Mouse (Mus musculus) kidney, postnatal 0 days (tissue): ENCODE results near the gene Tedc1. TPM values are rescaled to one million over a fixed set of nuclear protein-coding genes. Genes with fewer than 3 reads are reported as not detected.

ENCODE experiments used
- ATAC-seq: fragments of 200-750 bp; cut with Nextera tagmentation; replicated peaks from 2 replicates; pipeline ENCODE4 v1.8.0; 2017; ENCODE audit warnings: low read depth, moderate number of reproducible peaks, moderate TSS enrichment, moderate library complexity; ENCODE audit not compliant: low FRiP score
- DNase-seq: peaks from one replicate; pipeline ENCODE4 v3.0.0-alpha.2; 2016; ENCODE audit warnings: low spot score
- H3K27ac ChIP-seq: fragments of 300-500 bp; sonication (generic); 2 replicates; pipeline ENCODE4 v1.5.1; 2014; ENCODE audit warnings: mild to moderate bottlenecking
- H3K27me3 ChIP-seq: fragments of 300-500 bp; sonication (generic); 2 replicates; pipeline ENCODE4 v1.6.1; 2014; ENCODE audit warnings: low read length, mixed read lengths; ENCODE audit not compliant: insufficient read depth
- H3K36me3 ChIP-seq: fragments of 300-500 bp; sonication (generic); 2 replicates; pipeline ENCODE4 v1.6.1; 2014; ENCODE audit warnings: low read length, mixed read lengths; ENCODE audit not compliant: insufficient read depth
- H3K4me1 ChIP-seq: fragments of 300-500 bp; sonication (generic); replicated peaks from 2 replicates; pipeline ENCODE4 v1.6.1; 2014; ENCODE audit warnings: antibody characterized with exemption, low read length, mixed read lengths; ENCODE audit not compliant: insufficient read depth
- H3K4me2 ChIP-seq: fragments of 300-500 bp; sonication (generic); 2 replicates; pipeline ENCODE4 v1.6.1; 2014; ENCODE audit warnings: mild to moderate bottlenecking, low read length, moderate library complexity, mixed read lengths
- H3K4me3 ChIP-seq: fragments of 300-500 bp; sonication (generic); replicated peaks from 2 replicates; pipeline ENCODE4 v1.5.1; 2014; ENCODE audit warnings: low read depth, low read length
- H3K9ac ChIP-seq: fragments of 300-500 bp; sonication (generic); 2 replicates; pipeline ENCODE4 v1.6.1; 2014; ENCODE audit warnings: low read depth, low read length
- H3K9me3 ChIP-seq: fragments of 300-500 bp; sonication (generic); replicated peaks from 2 replicates; pipeline ENCODE4 v1.6.1; 2016; ENCODE audit warnings: low read length, inconsistent platforms, mixed read lengths
- CTCF ChIP-seq: IDR thresholded peaks from 2 replicates; pipeline ENCODE4 v1.5.1; 2016; ENCODE audit warnings: antibody characterized with exemption, low read depth, mild to moderate bottlenecking, moderate library complexity
- WGBS: fragments of 180-500 bp; shearing (Covaris S2); extraction: QIAGEN DNeasy Blood & Tissue Kit; methylation state at CpG from one replicate; pipeline ENCODE4 v1.1.7; 2014; 5-methylcytosine and 5-hydroxymethylcytosine counted together
- polyA plus RNA-seq: library from polyadenylated mRNA; unstranded; fragments of >200 nt; fragmentation: Nextera tagmentation; extraction: Ambion mirVana; gene quantifications from 2 replicates; pipeline ENCODE4 v1.2.1, GENCODE M21; 2015

Tedc1 gene
- polyA plus RNA-seq, 1 experiment from 2014 or later, result 14.8 TPM

GRCm38 (mm10) chr12:113152272-113152661 lies 4.0 kb upstream of the Tedc1 start:
- Histone ChIP-seq H3K4me2 (peak overlapping the region; percentile 90), H3K9ac (peak overlapping the region; percentile 57), H3K27ac (no peak overlapping the region), H3K36me3 (no peaks in the 10 kb centered on the region), H3K4me3 (peak overlapping the region; percentile 50), H3K9me3 (no peaks in the 10 kb centered on the region), H3K27me3 (no peaks in the 10 kb centered on the region), H3K4me1 (peaks cover 29% of the 10 kb centered on the region; the same call in 1 of the 2 replicates)
- TF ChIP-seq CTCF, result no peak
- WGBS, result 24% methylated on average over 19 of the region's 19 CpGs
- ATAC-seq (no peak), DNase-seq (no peak)

GRCm38 (mm10) chr12:113152991-113153525 lies 3.2 kb upstream of the Tedc1 start:
- no peaks in the 10 kb centered on the region for H3K9me3 ChIP-seq
- no peak for DNase-seq
- no peaks in the 10 kb centered on the region for H3K36me3 ChIP-seq
- no peak for ATAC-seq
- H3K4me3 ChIP-seq, result no peak overlapping the region
- H3K27me3 ChIP-seq, result no peaks in the 10 kb centered on the region
- peaks cover 25% of the 10 kb centered on the region; the same call in 1 of the 2 replicates for H3K4me1 ChIP-seq
- H3K9ac ChIP-seq, result no peak overlapping the region
- WGBS, result 84% methylated on average over 6 of the region's 6 CpGs
- TF ChIP-seq CTCF, result no peak
- H3K4me2 ChIP-seq, result peak overlapping the region; percentile 90; the same call in 1 of the 2 replicates
- H3K27ac ChIP-seq, result no peak overlapping the region

- no peak overlapping the region for H3K27ac ChIP-seq
- no peaks in the 10 kb centered on the region for H3K27me3 ChIP-seq
- no peak overlapping the region for H3K4me2 ChIP-seq
- DNase-seq, result no peak
- peaks cover 25% of the 10 kb centered on the region; the same call in 1 of the 2 replicates for H3K4me1 ChIP-seq
- 92% methylated on average over 7 of the region's 7 CpGs for WGBS
- TF ChIP-seq CTCF, result no peak
- H3K4me3 ChIP-seq, result no peak overlapping the region
- ATAC-seq, result no peak
- H3K9ac ChIP-seq, result no peak overlapping the region
- no peaks in the 10 kb centered on the region for H3K36me3 ChIP-seq
- H3K9me3 ChIP-seq, result no peaks in the 10 kb centered on the region
Measured at GRCm38 (mm10) chr12:113153971-113154370, 2.2 kb upstream of the Tedc1 start.

GRCm38 (mm10) chr12:113154747-113155075 lies 1.5 kb upstream of the Tedc1 start:
- peak overlapping the region; percentile 69 for H3K4me2 ChIP-seq
- H3K4me3 ChIP-seq, result peak overlapping the region; percentile 34
- ATAC-seq (no peak), DNase-seq (no peak)
- no peaks in the 10 kb centered on the region for H3K36me3 ChIP-seq
- no peaks in the 10 kb centered on the region for H3K27me3 ChIP-seq
- H3K4me1 ChIP-seq, result peaks cover 25% of the 10 kb centered on the region; the same call in 1 of the 2 replicates
- no peaks in the 10 kb centered on the region for H3K9me3 ChIP-seq
- peak overlapping the region; percentile 88 for H3K27ac ChIP-seq
- TF ChIP-seq CTCF, result no peak
- H3K9ac ChIP-seq, result peak overlapping the region; percentile 51
- 61% methylated on average over 6 of the region's 6 CpGs for WGBS

GRCm38 (mm10) chr12:113155076-113155771 lies 997 bp upstream of the Tedc1 start:
- peak; percentile 81 for DNase-seq
- peak overlapping the region; percentile 51 for H3K9ac ChIP-seq
- no peaks in the 10 kb centered on the region for H3K27me3 ChIP-seq
- 4% methylated on average over 29 of the region's 32 CpGs for WGBS
- ATAC-seq, result peak; percentile 1; the same call in 1 of the 2 replicates
- peak overlapping the region; percentile 69 for H3K4me2 ChIP-seq
- no peak for TF ChIP-seq CTCF
- H3K9me3 ChIP-seq, result no peaks in the 10 kb centered on the region
- no peaks in the 10 kb centered on the region for H3K36me3 ChIP-seq
- H3K4me3 ChIP-seq, result peak overlapping the region; percentile 34
- peak overlapping the region; percentile 88 for H3K27ac ChIP-seq
- peaks cover 25% of the 10 kb centered on the region; the same call in 1 of the 2 replicates for H3K4me1 ChIP-seq

GRCm38 (mm10) chr12:113156540-113156929 lies 314 bp downstream of the Tedc1 start:
- Histone ChIP-seq H3K36me3 (no peaks in the 10 kb centered on the region), H3K4me1 (peaks cover 20% of the 10 kb centered on the region; the same call in 1 of the 2 replicates), H3K9me3 (no peaks in the 10 kb centered on the region), H3K27me3 (no peaks in the 10 kb centered on the region), H3K9ac (peak overlapping the region; percentile 41; the same call in 1 of the 2 replicates), H3K4me3 (peak overlapping the region; percentile 40), H3K4me2 (peak overlapping the region; percentile 64), H3K27ac (peak overlapping the region; percentile 19; the same call in 1 of the 2 replicates)
- DNase-seq (no peak), ATAC-seq (no peak)
- under 1% methylated on average over 23 of the region's 23 CpGs for WGBS
- no peak for TF ChIP-seq CTCF
